ENCODE assay signal across 8 mouse cellular contexts in the genomic region with DNA sequence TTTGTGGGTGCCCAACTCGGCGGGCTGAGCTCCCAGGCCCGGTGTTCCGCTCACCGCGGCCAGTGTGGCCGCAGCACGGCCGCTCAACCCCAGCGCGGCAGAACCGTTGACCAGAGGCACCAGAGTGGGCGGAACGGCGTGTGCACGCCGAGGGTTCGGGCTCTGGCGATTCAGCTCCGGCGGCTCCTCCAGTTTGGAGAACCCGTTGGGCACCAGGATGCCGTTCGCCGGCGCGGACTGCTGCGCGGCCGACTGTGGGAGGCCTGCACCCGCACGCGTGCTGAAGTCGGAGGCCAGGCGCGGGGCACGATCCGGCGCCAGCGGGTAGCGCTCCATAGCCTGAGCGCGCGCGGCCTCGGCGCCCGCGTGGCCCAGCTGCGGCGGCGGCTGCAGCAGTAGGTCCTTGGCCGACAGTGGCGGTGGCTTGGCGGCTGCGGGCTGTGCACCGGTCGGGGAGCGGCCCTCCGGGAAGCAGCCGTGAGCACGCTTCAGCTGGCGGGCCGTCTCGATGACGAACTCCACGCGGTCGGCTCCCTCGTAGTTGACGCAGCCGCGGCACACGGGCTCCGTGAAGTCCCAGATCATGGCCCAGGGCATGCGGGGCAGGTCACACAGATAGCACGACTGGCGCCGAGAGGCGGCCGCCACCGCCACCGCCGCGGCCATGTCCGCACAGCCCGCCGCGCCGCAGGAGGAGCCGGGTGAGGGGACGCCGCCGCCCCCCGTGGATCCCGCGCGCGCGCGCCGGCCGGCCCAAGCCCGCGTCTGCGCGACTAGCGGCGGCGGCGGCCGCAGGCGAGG. TPM values are rescaled to one million over a fixed set of nuclear protein-coding genes. Genes with fewer than 3 reads are reported as not detected.
DNase-seq lines count a peak whose midpoint lies in the region; ATAC-seq lines count a peak whose summit lies in the region.

No protein-coding gene starts in this region.

- WGBS in limb, embryonic 11.5 days, result under 1% methylated on average over 113 of the region's 113 CpGs

- intact Hi-C loops in heart, postnatal 10 days (cut with DNase I), result no loop called here

- H3K4me3 ChIP-seq in limb, embryonic 11.5 days (ENCODE audit: low read depth, low read length), result peak overlapping the region; percentile 99

- no peak for ATAC-seq in limb, embryonic 11.5 days (ENCODE audit: insufficient number of reproducible peaks, low FRiP score, low TSS enrichment, low read depth)

- peak overlapping the region; percentile 100 for H3K27ac ChIP-seq in limb, embryonic 11.5 days (replicated peaks; ENCODE audit: low read depth, low read length)

- H3K4me2 ChIP-seq in limb, embryonic 11.5 days (ENCODE audit: low read depth, severe bottlenecking), result peak overlapping the region; percentile 99

- H3K4me1 ChIP-seq in limb, embryonic 11.5 days (ENCODE audit: control insufficient read depth, insufficient read depth, low read length), result peaks cover 42% of the 10 kb centered on the region

- peak overlapping the region; percentile 99 for H3K9ac ChIP-seq in limb, embryonic 11.5 days (ENCODE audit: low read length)

- no peaks in the 10 kb centered on the region for H3K9me3 ChIP-seq in limb, embryonic 11.5 days (ENCODE audit: control insufficient read depth, low read length)

- peaks cover 5% of the 10 kb centered on the region for H3K36me3 ChIP-seq in limb, embryonic 11.5 days (ENCODE audit: control insufficient read depth, insufficient read depth, low read length)

- no peaks in the 10 kb centered on the region for H3K27me3 ChIP-seq in limb, embryonic 11.5 days (ENCODE audit: control insufficient read depth, insufficient read depth, low read length)

- peak; percentile 65 for DNase-seq in gastrocnemius, postnatal 10 days
- DNase-seq in gastrocnemius, adult 18-20 months (ENCODE audit: low spot score), result no peak
- DNase-seq in Muller cell, postnatal 12 days (ENCODE audit: inconsistent ontology term), result peak; percentile 63
- DNase-seq in embryo, embryonic 11 days, result peak; percentile 77
- peak; percentile 57 to 60 for DNase-seq in heart, postnatal 10 days
- DNase-seq in limb, embryonic 11.5 days (ENCODE audit: low spot score), result peak; percentile 73
- peak; percentile 71 for DNase-seq in naive thymus-derived CD4-positive, alpha-beta T cell, adult 2 months (ENCODE audit: low read depth)
- DNase-seq in thymus, postnatal 25 days, result peak; percentile 68

RNA-seq across cellular contexts. Expression of gene Irf2bp2, which starts 0.8 kb away (rescaled TPM):
- 10 to 100 TPM; 53.3 to 55.5 TPM for total RNA-seq in gastrocnemius, postnatal 10 days (2021)
- total RNA-seq in gastrocnemius, adult 18-20 months (2021), result 10 to 100 TPM; 33.8 to 49.6 TPM
- 100 to 1,000 TPM; 101 to 154 TPM for total RNA-seq in heart, postnatal 10 days (2021)
- polyA plus RNA-seq in limb, embryonic 11.5 days (2014; fragmentation: Nextera tagmentation; extraction: Ambion mirVana), result 4.9 and 5.6 TPM in 2 replicates
